Mouse (Mus musculus) limb, embryonic 11.5 days (tissue): ENCODE data around the gene Rnf146. TPM values are rescaled to one million over a fixed set of nuclear protein-coding genes. Genes with fewer than 3 reads are reported as not detected.

ENCODE experiments used
- ATAC-seq: fragments of 200-750 bp; cut with Nextera tagmentation; 2 replicates; pipeline ENCODE4 v1.8.0; 2017; ENCODE audit warnings: low read depth; ENCODE audit not compliant: insufficient number of reproducible peaks, low FRiP score, low TSS enrichment
- DNase-seq: peaks from one replicate; pipeline ENCODE4 v3.0.0-alpha.2; 2015; ENCODE audit warnings: low spot score
- H3K27ac ChIP-seq: fragments of 300-500 bp; sonication (generic); replicated peaks from 2 replicates; pipeline ENCODE4 v1.5.1; 2014; ENCODE audit warnings: low read depth, mild to moderate bottlenecking, low read length
- H3K27me3 ChIP-seq: fragments of 300-500 bp; sonication (generic); 2 replicates; pipeline ENCODE4 v1.6.1; 2014; ENCODE audit warnings: mild to moderate bottlenecking, low read length, mixed read lengths; ENCODE audit not compliant: control insufficient read depth, insufficient read depth
- H3K36me3 ChIP-seq: fragments of 300-500 bp; sonication (generic); 2 replicates; pipeline ENCODE4 v1.6.1; 2014; ENCODE audit warnings: mild to moderate bottlenecking, low read length, moderate library complexity, mixed read lengths; ENCODE audit not compliant: control insufficient read depth, insufficient read depth
- H3K4me1 ChIP-seq: fragments of 300-500 bp; sonication (generic); 2 replicates; pipeline ENCODE4 v1.6.1; 2014; ENCODE audit warnings: low read length, mixed read lengths; ENCODE audit not compliant: control insufficient read depth, insufficient read depth
- H3K4me2 ChIP-seq: fragments of 300-500 bp; sonication (generic); 2 replicates; pipeline ENCODE4 v1.6.1; 2014; ENCODE audit warnings: low read depth, mild to moderate bottlenecking, moderate library complexity; ENCODE audit not compliant: severe bottlenecking
- H3K4me3 ChIP-seq: fragments of 300-500 bp; sonication (generic); 2 replicates; pipeline ENCODE4 v1.5.1; 2014; ENCODE audit warnings: low read depth, low read length
- H3K9ac ChIP-seq: fragments of 300-500 bp; sonication (generic); 2 replicates; pipeline ENCODE4 v1.6.1; 2014; ENCODE audit warnings: mild to moderate bottlenecking, low read length
- H3K9me3 ChIP-seq: fragments of 300-500 bp; sonication (generic); 2 replicates; pipeline ENCODE4 v1.6.1; 2016; ENCODE audit warnings: low read length; ENCODE audit not compliant: control insufficient read depth
- WGBS: fragments of 180-500 bp; shearing (Covaris S2); extraction: QIAGEN DNeasy Blood & Tissue Kit; methylation state at CpG from one replicate; pipeline ENCODE4 v1.1.7; 2014; 5-methylcytosine and 5-hydroxymethylcytosine counted together
- polyA plus RNA-seq: library from polyadenylated mRNA; unstranded; fragments of >200 nt; fragmentation: Nextera tagmentation; extraction: Ambion mirVana; gene quantifications from 2 replicates; pipeline ENCODE4 v1.2.1, GENCODE M21; 2014

Rnf146 gene
- polyA plus RNA-seq, 1 experiment from 2014 or later: 53.2 TPM

DNA sequence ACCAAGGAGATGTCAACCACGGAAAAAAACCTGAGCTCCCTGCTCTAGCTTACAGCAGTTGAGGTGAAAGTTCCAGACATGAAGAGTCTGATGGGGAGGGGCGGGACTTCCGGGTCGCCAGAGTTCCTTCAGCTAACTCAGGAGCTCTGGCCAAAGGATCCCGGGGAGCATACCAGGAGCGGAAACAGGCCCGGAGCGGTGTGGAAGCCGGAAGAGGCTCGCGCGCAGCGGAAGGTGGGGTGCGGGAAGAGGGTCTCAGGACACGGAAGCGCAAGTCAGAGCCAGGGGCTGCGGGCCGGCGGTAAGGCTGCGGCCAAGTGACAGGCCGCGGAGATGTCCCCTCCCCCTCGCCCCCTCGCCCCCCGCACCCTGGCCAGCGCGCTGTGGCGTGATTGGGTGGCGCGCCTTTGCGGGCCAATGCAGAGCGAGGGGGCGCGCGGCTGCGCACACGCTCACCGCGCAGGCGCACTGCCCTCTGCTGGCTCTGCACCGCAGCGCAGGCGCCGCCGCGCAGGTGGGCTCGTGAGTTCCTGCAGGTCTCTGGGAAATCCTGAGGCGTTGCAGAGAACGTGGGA is 49.1 kb downstream of the Rnf146 start, which contains the start of gene Echdc1:
Gene Echdc1 (plus strand): TSS at position 103 of the 575 bp plus-strand sequence.
- peak within 1 kb of the TSS; percentile 52 for H3K4me2 ChIP-seq
- peak within 1 kb of the TSS; percentile 63; the same call in 1 of the 2 replicates for H3K27ac ChIP-seq
- DNase-seq (peak; percentile 88), ATAC-seq (peak; percentile 96)
- H3K4me1 ChIP-seq: no peaks in the 10 kb centered on the region
- H3K9me3 ChIP-seq: no peaks in the 10 kb centered on the region
- peak within 1 kb of the TSS; percentile 71 for H3K9ac ChIP-seq
- H3K36me3 ChIP-seq: no peaks in the 10 kb centered on the region
- under 1% methylated on average over 45 of the region's 49 CpGs for WGBS
- H3K27me3 ChIP-seq: no peaks in the 10 kb centered on the region
- H3K4me3 ChIP-seq: peak within 1 kb of the TSS; percentile 53

DNA sequence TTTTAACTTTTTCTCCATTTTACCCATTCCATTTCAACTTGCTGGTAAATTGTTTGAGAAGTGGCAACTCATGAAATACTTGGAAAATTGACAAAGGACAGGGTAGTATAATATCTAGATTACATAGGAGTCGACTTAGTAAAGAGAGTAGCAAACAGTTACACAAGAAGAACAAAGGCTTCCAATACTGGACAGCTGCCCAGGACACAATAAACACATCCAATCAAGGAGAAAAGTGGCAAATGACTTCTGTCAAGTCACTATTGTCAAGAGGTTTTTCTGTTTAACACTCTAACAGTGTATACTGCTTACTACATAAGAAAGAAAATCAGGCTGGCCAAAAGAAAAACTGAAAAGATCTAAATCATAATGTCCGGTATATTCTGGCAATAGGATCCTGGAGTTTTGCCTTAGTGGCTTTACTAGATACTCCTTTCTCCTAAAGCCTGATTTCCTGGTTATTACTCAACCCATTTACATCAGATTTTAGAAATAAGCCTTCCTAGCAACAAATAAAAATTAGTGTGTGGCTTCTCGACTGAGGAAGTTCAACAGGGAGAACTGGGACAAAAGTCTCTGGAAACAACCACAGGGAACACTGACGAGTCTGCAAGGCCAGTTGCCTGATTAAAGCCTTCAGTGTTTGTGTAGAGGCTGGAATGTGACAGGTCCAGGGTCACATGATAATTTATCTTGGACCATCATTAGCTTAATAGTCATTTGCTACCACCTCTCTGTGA is 50.6 kb downstream of the Rnf146 start:
- no peak for DNase-seq
- no peak overlapping the region for H3K4me3 ChIP-seq
- no peak overlapping the region for H3K4me2 ChIP-seq

DNA sequence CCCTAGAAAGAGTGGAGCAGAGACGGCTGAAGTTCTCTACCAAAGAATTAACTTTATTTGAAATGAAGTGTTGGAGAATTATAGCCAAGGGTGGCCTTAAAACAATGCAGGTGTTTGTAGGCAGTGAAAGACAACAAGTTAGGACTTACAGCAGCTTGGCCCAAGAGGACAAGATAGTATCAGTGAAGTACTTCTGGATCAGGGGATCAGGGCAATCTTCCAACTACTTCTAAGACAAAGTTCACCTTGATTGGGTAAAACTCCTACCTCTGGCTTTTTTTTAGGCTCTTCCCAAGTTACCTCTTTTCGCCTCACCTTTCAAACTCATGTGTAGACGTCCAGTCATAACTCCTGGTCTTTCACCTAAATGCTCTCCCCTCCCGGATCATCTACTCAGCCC is 60.0 kb downstream of the Rnf146 start:
- WGBS: 92% methylated on average over 4 of the region's 4 CpGs
- ATAC-seq (no peak), DNase-seq (no peak)
- no peak overlapping the region for H3K4me3 ChIP-seq
- no peak overlapping the region for H3K9ac ChIP-seq
- no peaks in the 10 kb centered on the region for H3K4me1 ChIP-seq
- no peak overlapping the region for H3K4me2 ChIP-seq
- H3K36me3 ChIP-seq: no peaks in the 10 kb centered on the region
- H3K27me3 ChIP-seq: no peaks in the 10 kb centered on the region
- no peaks in the 10 kb centered on the region for H3K9me3 ChIP-seq
- H3K27ac ChIP-seq: no peak overlapping the region

More for the DNA sequence above, 50.6 kb downstream of the Rnf146 start:
- Histone ChIP-seq H3K9me3 (no peaks in the 10 kb centered on the region), H3K27ac (no peak overlapping the region), H3K4me1 (no peaks in the 10 kb centered on the region), H3K27me3 (no peaks in the 10 kb centered on the region), H3K9ac (no peak overlapping the region), H3K36me3 (no peaks in the 10 kb centered on the region)
- WGBS: 67% methylated on average over 4 of the region's 4 CpGs
- no peak for ATAC-seq

Other genes starting within 250 kb of the Rnf146 start
- 0.33 and 0.67 TPM in 2 replicates for gene Soga3, start 218.6 kb downstream of the Rnf146 start, polyA plus RNA-seq
- gene Gm49353, start 163.5 kb downstream of the Rnf146 start, polyA plus RNA-seq: not detected in 2 replicates
- gene 9330159F19Rik, start 150.8 kb downstream of the Rnf146 start, polyA plus RNA-seq: 0.24 and 0.61 TPM in 2 replicates
- gene Echdc1, start 49.3 kb downstream of the Rnf146 start, polyA plus RNA-seq: 19.7 and 22.5 TPM in 2 replicates
- gene Rspo3, start 173.4 kb upstream of the Rnf146 start, polyA plus RNA-seq: 21.9 and 25.5 TPM in 2 replicates